Mouse (Mus musculus) CD4-positive naive resting alpha-beta T cell, adult 76 days (primary cell): ENCODE measurements around the gene Sun5. TPM values are rescaled to one million over a fixed set of nuclear protein-coding genes. Genes with fewer than 3 reads are reported as not detected.

Experiments used
- total RNA-seq: library from RNA; stranded (reverse); gene quantifications from one replicate; pipeline ENCODE4 v1.2.4, GENCODE M21; 2023

The Sun5 gene
- not detected for total RNA-seq

GRCm38 (mm10) chr2:153870984-153871383 is at the start of gene Sun5:
Gene Sun5, minus strand, starts transcription at chr2:153871084.

GRCm38 (mm10) chr2:153917930-153918329 is 47.0 kb upstream of the Sun5 start, which contains the start of gene Bpifb3:
Gene Bpifb3, plus strand, starts transcription at chr2:153918230.

DNA sequence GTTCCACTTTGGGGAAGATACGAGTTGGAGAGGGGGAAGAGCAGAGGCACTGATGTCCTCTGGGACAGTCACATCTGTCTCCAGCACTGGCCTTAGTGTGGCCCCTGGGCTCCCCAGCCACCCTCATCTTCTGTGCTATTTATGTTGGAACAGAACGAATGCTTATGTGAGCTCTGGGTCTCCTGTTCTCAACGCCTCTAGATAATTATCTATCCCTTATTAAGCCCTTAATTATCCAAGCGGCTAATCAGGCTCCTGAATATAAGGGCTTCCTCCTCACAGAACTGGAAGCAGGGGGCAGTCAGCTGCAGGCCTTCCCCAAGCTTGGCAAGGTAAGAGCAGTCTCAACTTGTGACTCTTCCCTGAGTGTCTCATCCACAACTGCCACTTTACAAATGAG is 29.2 kb upstream of the Sun5 start, which contains the start of gene Bpifb6:
Gene Bpifb6 (plus strand): TSS at position 301 of the 400 bp plus-strand sequence.

GRCm38 (mm10) chr2:153874745-153875144 is 3.9 kb upstream of the Sun5 start, which contains the start of gene Bpifb2:
Gene Bpifb2, plus strand, starts transcription at chr2:153875045.

Other genes starting within 250 kb of the Sun5 start
- gene Commd7, start 238.3 kb downstream of the Sun5 start, total RNA-seq, result 35.4 TPM
- gene Dnmt3b, start 221.6 kb downstream of the Sun5 start, total RNA-seq, result 7.3 TPM
- not detected for gene Dnmt3c, start 174.4 kb downstream of the Sun5 start, total RNA-seq
- 147 TPM for gene Mapre1, start 129.8 kb downstream of the Sun5 start, total RNA-seq
- gene Efcab8, start 91.2 kb downstream of the Sun5 start, total RNA-seq, result 1.4 TPM
- not detected for gene Bpifb2, start 4.0 kb upstream of the Sun5 start, total RNA-seq
- not detected for gene Bpifb6, start 29.3 kb upstream of the Sun5 start, total RNA-seq
- gene Bpifb3, start 47.1 kb upstream of the Sun5 start, total RNA-seq, result not detected
- gene Bpifb4, start 67.1 kb upstream of the Sun5 start, total RNA-seq, result not detected
- gene Bpifa6, start 103.9 kb upstream of the Sun5 start, total RNA-seq, result not detected
- gene Bpifa2, start 137.2 kb upstream of the Sun5 start, total RNA-seq, result not detected